Comparison of ENCODE assay signal across 9 mouse cellular contexts in genomic region chr1:159911006-159911405, GRCm38 (mm10).
A peak's percentile ranks its signal among the peaks of the same experiment; 100 is the strongest.
DNase-seq lines count a peak whose midpoint lies in the region; ATAC-seq and TF ChIP-seq lines count a peak whose summit lies in the region.
"Had no signal": no experiment of that assay in that cellular context is flagged by ENCODE, and none has a peak within 500 bp of the region (broad histone marks: within the 10 kb centered on the region; RNA-seq: fewer than 3 reads in every experiment).

No protein-coding gene starts in this region.

- H3K4me3 ChIP-seq in gastrocnemius, adult 2 months = no peak overlapping the region
- no peak overlapping the region for H3K4me3 ChIP-seq in bone marrow, adult 2 months (replicated peaks; ENCODE audit: control insufficient read depth, low read depth, low read length)
- H3K4me3 ChIP-seq in liver, embryonic 14.5 days (ENCODE audit: insufficient read depth in 1 of 2, low read depth in 2 of 2, low read length in 2 of 2) = no peak overlapping the region
- H3K4me3 ChIP-seq in spleen, adult 2 months (ENCODE audit: extremely low read depth, insufficient read depth, insufficient read length) = no peak overlapping the region
- H3K4me3 ChIP-seq: limb, embryonic 13.5 days had no signal

- ATAC-seq in liver, embryonic 14.5 days (ENCODE audit: insufficient read depth) = peak; percentile 62; the same call in 1 of the 2 replicates

- peak; percentile 39 for DNase-seq in gastrocnemius, adult 2 months
- DNase-seq in gastrocnemius, postnatal 36 days = no peak
- peak; percentile 91 for DNase-seq in CD4-positive, CD25-positive, alpha-beta regulatory T cell, adult 2 months (ENCODE audit: low read depth, low spot score)
- DNase-seq in heart, postnatal 10 days = peak; percentile 70 to 83
- DNase-seq in liver, embryonic 14.5 days (ENCODE audit: low read depth in 3 of 3, low spot score in 3 of 3) = peak in 2 of 3 experiments; percentile 17 to 42
- DNase-seq in spleen, adult 2 months (ENCODE audit: low read depth in 1 of 2, low spot score in 2 of 2) = peak; percentile 63 to 68
- DNase-seq in layer of hippocampus, adult 9-11 months = no peak

- no peaks in the 10 kb centered on the region; the same call in 1 of the 2 replicates for H3K4me1 ChIP-seq in bone marrow, adult 2 months (ENCODE audit: control insufficient read depth, insufficient read depth, low read length)
- H3K4me1 ChIP-seq in liver, embryonic 14.5 days (replicated peaks; ENCODE audit: control insufficient read depth in 2 of 2, insufficient read depth in 2 of 2, low read length in 1 of 2) = no peaks in the 10 kb centered on the region
- H3K4me1 ChIP-seq in spleen, adult 2 months (ENCODE audit: control insufficient read depth, insufficient read depth, insufficient read length) = no peaks in the 10 kb centered on the region
- H3K4me1 ChIP-seq: limb, embryonic 13.5 days had no signal

- no peaks in the 10 kb centered on the region for H3K27me3 ChIP-seq in liver, embryonic 14.5 days (ENCODE audit: control insufficient read depth, insufficient read depth, low read length)
- H3K27me3 ChIP-seq in spleen, adult 2 months (ENCODE audit: control insufficient read depth, insufficient read depth, low read length) = no peaks in the 10 kb centered on the region
- H3K27me3 ChIP-seq: limb, embryonic 13.5 days had no signal

- no peak overlapping the region for H3K27ac ChIP-seq in gastrocnemius, adult 2 months
- no peak overlapping the region for H3K27ac ChIP-seq in bone marrow, adult 2 months (ENCODE audit: control insufficient read depth, insufficient read depth, low read depth, low read length, poor library complexity)
- no peak overlapping the region for H3K27ac ChIP-seq in liver, embryonic 14.5 days
- H3K27ac ChIP-seq in spleen, adult 2 months (ENCODE audit: insufficient read depth, low read length) = no peak overlapping the region
- H3K27ac ChIP-seq: limb, embryonic 13.5 days had no signal

- no peak for TF ChIP-seq POLR2A in bone marrow, adult 2 months (IDR thresholded peaks at IDR 0.05; ENCODE audit: borderline replicate concordance, control insufficient read depth, low read depth, low read length)
- no peak for TF ChIP-seq POLR2A in spleen, adult 2 months (IDR thresholded peaks at IDR 0.05; ENCODE audit: low read depth, low read length)

- H3K9ac ChIP-seq in liver, embryonic 14.5 days (replicated peaks) = no peak overlapping the region
- H3K9ac ChIP-seq: limb, embryonic 13.5 days had no signal

- whole genome bisulfite sequencing in bone marrow, adult 2 months = 13% methylated on average over 5 of the region's 5 CpGs
- 15% methylated on average over 5 of the region's 5 CpGs for WGBS in liver, embryonic 14.5 days (ENCODE audit: insufficient replicate concordance)
- 12% methylated on average over 5 of the region's 5 CpGs for WGBS in spleen, adult 2 months

- peak; percentile 69 for TF ChIP-seq CTCF in gastrocnemius, adult 2 months (IDR thresholded peaks at IDR 0.05)
- TF ChIP-seq CTCF in bone marrow, adult 2 months (IDR thresholded peaks at IDR 0.05; ENCODE audit: control insufficient read depth, insufficient read depth, low read length) = peak; percentile 71
- peak; percentile 72 for TF ChIP-seq CTCF in liver, embryonic 14.5 days (IDR thresholded peaks at IDR 0.05; ENCODE audit: low read depth)
- TF ChIP-seq CTCF in spleen, adult 2 months (IDR thresholded peaks at IDR 0.05; ENCODE audit: extremely low read depth, insufficient read depth, insufficient read length, insufficient replicate concordance) = peak; percentile 51; the same call in 1 of the 2 replicates

- intact Hi-C loops in gastrocnemius, adult 2 months (cut with DNase I) = loop anchor here (2.0 kb wide), 1 partner anchor 170 kb away; no protein-coding TSS in a partner anchor
- intact Hi-C loops in gastrocnemius, postnatal 36 days (cut with DNase I) = loop anchor here (5.0 kb wide), 2 partner anchors 151 to 171 kb away; no protein-coding TSS in a partner anchor
- intact Hi-C loops in heart, postnatal 10 days (cut with DNase I) = loop anchor here (1.0 to 5.0 kb wide), 4 partner anchors 71 to 271 kb away; no protein-coding TSS in a partner anchor

- H3K36me3 ChIP-seq in liver, embryonic 14.5 days (replicated peaks; ENCODE audit: control insufficient read depth, insufficient read depth, low read depth) = no peaks in the 10 kb centered on the region
- H3K36me3 ChIP-seq in spleen, adult 2 months (ENCODE audit: control insufficient read depth, insufficient read depth, low read length) = no peaks in the 10 kb centered on the region
- H3K36me3 ChIP-seq: limb, embryonic 13.5 days had no signal

- no peak for TF ChIP-seq EP300 in liver, embryonic 14.5 days (IDR thresholded peaks at IDR 0.05; ENCODE audit: low read depth)

- no peak overlapping the region for H3K4me2 ChIP-seq in liver, embryonic 14.5 days (ENCODE audit: low read depth)
- H3K4me2 ChIP-seq: limb, embryonic 13.5 days had no signal

- H3K9me3 ChIP-seq in liver, embryonic 14.5 days (ENCODE audit: control insufficient read depth, low read length) = no peaks in the 10 kb centered on the region
- H3K9me3 ChIP-seq: limb, embryonic 13.5 days had no signal

Comparison
In these comparisons a context has a peak if more than half of its experiments do, and no peak if none do; other contexts are left out.
1. DNase-seq: peak in gastrocnemius, adult 2 months (single experiment), CD4-positive, CD25-positive, alpha-beta regulatory T cell, adult 2 months (single experiment), heart, postnatal 10 days (2 of 2), liver, embryonic 14.5 days (2 of 3) and spleen, adult 2 months (2 of 2); none in gastrocnemius, postnatal 36 days (0 of 2) and layer of hippocampus, adult 9-11 months (single experiment).
2. Peak in every context shown above with its lines, with median percentiles within 50 percentile points of each other: CTCF ChIP-seq.